ENCODE assay signal across 9 mouse cellular contexts in the genomic region with DNA sequence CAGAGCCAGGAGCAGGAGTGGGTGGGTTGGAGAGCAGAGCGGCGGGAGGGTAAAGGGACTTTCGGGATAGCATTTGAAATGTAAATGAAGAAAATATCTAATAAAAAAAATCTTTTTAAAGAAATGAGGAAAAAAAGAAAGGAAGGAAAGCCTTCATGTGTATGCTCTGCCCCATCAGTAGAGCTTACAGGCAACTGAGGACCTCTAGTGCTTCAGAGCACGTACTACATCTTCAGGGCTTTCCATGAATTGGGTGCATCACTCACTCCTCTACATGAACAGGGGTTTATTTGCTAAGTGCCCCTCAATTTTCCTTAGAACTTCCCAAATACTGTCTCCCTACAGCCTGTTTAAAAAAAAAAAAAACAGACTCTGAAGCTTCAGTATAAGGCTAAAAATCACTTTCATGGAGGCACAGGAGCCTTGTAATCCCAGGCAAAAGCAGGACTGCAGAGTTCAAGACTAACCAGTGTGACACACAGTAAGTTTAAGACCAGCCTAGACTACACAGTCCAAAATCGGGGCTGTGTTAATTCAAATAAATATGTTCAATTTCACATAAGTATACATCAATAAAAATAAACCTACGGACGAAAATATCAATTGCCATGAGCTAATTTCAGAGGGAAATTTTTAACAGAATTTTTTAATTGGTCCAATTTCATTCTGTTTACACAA. TPM values are rescaled to one million over a fixed set of nuclear protein-coding genes. Genes with fewer than 3 reads are reported as not detected.
DNase-seq lines count a peak whose midpoint lies in the region; ATAC-seq and TF ChIP-seq lines count a peak whose summit lies in the region.
"Had no signal": no experiment of that assay in that cellular context is flagged by ENCODE, and none has a peak within 500 bp of the region (broad histone marks: within the 10 kb centered on the region; RNA-seq: fewer than 3 reads in every experiment).

No protein-coding gene starts in this region.

- no peaks in the 10 kb centered on the region for H3K27me3 ChIP-seq in lung, postnatal 0 days (replicated peaks; ENCODE audit: insufficient read depth, low read length)
- no peaks in the 10 kb centered on the region for H3K27me3 ChIP-seq in forebrain, embryonic 12.5 days
- no peaks in the 10 kb centered on the region for H3K27me3 ChIP-seq in midbrain, embryonic 12.5 days
- H3K27me3 ChIP-seq: neural tube, embryonic 12.5 days had no signal

- H3K4me3 ChIP-seq in lung, postnatal 0 days (ENCODE audit: low read depth, low read length), result no peak overlapping the region
- no peak overlapping the region for H3K4me3 ChIP-seq in forebrain, embryonic 12.5 days (replicated peaks)
- no peak overlapping the region for H3K4me3 ChIP-seq in midbrain, embryonic 12.5 days
- H3K4me3 ChIP-seq: neural tube, embryonic 12.5 days had no signal

- no peaks in the 10 kb centered on the region for H3K9me3 ChIP-seq in lung, postnatal 0 days (ENCODE audit: low read length)
- no peaks in the 10 kb centered on the region for H3K9me3 ChIP-seq in forebrain, embryonic 12.5 days
- H3K9me3 ChIP-seq in midbrain, embryonic 12.5 days, result no peaks in the 10 kb centered on the region
- H3K9me3 ChIP-seq: neural tube, embryonic 12.5 days had no signal

- no peaks in the 10 kb centered on the region for H3K36me3 ChIP-seq in lung, postnatal 0 days (ENCODE audit: insufficient read depth, low read length)
- H3K36me3 ChIP-seq in forebrain, embryonic 12.5 days (replicated peaks), result no peaks in the 10 kb centered on the region
- H3K36me3 ChIP-seq in midbrain, embryonic 12.5 days, result no peaks in the 10 kb centered on the region
- H3K36me3 ChIP-seq: neural tube, embryonic 12.5 days had no signal

- DNase-seq in frontal cortex, postnatal 14 days (ENCODE audit: low spot score in 2 of 2), result no peak
- DNase-seq in lung, postnatal 0 days (ENCODE audit: low spot score), result peak; percentile 57
- no peak for DNase-seq in lung, postnatal 14 days
- DNase-seq in B cell, adult 2 months, result no peak
- DNase-seq in thymus, postnatal 36 days, result no peak

- TF ChIP-seq CTCF in lung, postnatal 0 days (IDR thresholded peaks at IDR 0.05), result peak; percentile 77

- H3K4me2 ChIP-seq in lung, postnatal 0 days (replicated peaks; ENCODE audit: low read depth, low read length), result no peak overlapping the region
- no peak overlapping the region for H3K4me2 ChIP-seq in forebrain, embryonic 12.5 days
- H3K4me2 ChIP-seq in midbrain, embryonic 12.5 days (replicated peaks), result no peak overlapping the region
- H3K4me2 ChIP-seq: neural tube, embryonic 12.5 days had no signal

- peaks cover 2% of the 10 kb centered on the region; the same call in 1 of the 2 replicates for H3K4me1 ChIP-seq in lung, postnatal 0 days (ENCODE audit: insufficient read depth, low read depth, low read length)
- H3K4me1 ChIP-seq in forebrain, embryonic 12.5 days, result no peaks in the 10 kb centered on the region
- no peaks in the 10 kb centered on the region for H3K4me1 ChIP-seq in midbrain, embryonic 12.5 days
- H3K4me1 ChIP-seq: neural tube, embryonic 12.5 days had no signal

- TF ChIP-seq EP300 in lung, postnatal 0 days (IDR thresholded peaks at IDR 0.05), result no peak

- 82% methylated on average over 7 of the region's 7 CpGs for WGBS in lung, postnatal 0 days
- WGBS in forebrain, embryonic 12.5 days, result 73% methylated on average over 7 of the region's 7 CpGs
- 77% methylated on average over 7 of the region's 7 CpGs for WGBS in midbrain, embryonic 12.5 days

- no peak overlapping the region for H3K27ac ChIP-seq in lung, postnatal 0 days (ENCODE audit: low read length)
- H3K27ac ChIP-seq in forebrain, embryonic 12.5 days, result no peak overlapping the region
- H3K27ac ChIP-seq in midbrain, embryonic 12.5 days (replicated peaks), result no peak overlapping the region
- H3K27ac ChIP-seq: neural tube, embryonic 12.5 days had no signal

- peak; percentile 88 for ATAC-seq in frontal cortex, adult (ENCODE audit: low TSS enrichment)
- no peak; the same call in 1 of the 2 replicates for ATAC-seq in lung, postnatal 0 days
- ATAC-seq in forebrain, embryonic 12.5 days (ENCODE audit: low FRiP score), result peak; percentile 41; the same call in 1 of the 2 replicates
- peak; percentile 54; the same call in 1 of the 2 replicates for ATAC-seq in midbrain, embryonic 12.5 days (ENCODE audit: low FRiP score, low read depth)

- H3K9ac ChIP-seq in lung, postnatal 0 days (replicated peaks; ENCODE audit: low read depth), result no peak overlapping the region
- H3K9ac ChIP-seq in forebrain, embryonic 12.5 days, result no peak overlapping the region
- no peak overlapping the region for H3K9ac ChIP-seq in midbrain, embryonic 12.5 days (replicated peaks)
- H3K9ac ChIP-seq: neural tube, embryonic 12.5 days had no signal

RNA-seq across cellular contexts. Expression of a gene that starts 4.0 kb away (rescaled TPM):
- 1.9 and 2.3 TPM in 2 replicates for polyA plus RNA-seq in lung, postnatal 0 days (2015; fragmentation: Nextera tagmentation; extraction: Ambion mirVana)
- 1.7 and 2.1 TPM in 2 replicates for polyA plus RNA-seq in forebrain, embryonic 12.5 days (2016; fragmentation: Nextera tagmentation; extraction: Ambion mirVana)
- polyA plus RNA-seq in midbrain, embryonic 12.5 days (2016; fragmentation: Nextera tagmentation; extraction: Ambion mirVana), result 2.0 and 3.0 TPM in 2 replicates

RNA-seq across cellular contexts. Expression of a gene that starts 38.3 kb away (rescaled TPM):
- polyA plus RNA-seq in lung, postnatal 0 days (2015; fragmentation: Nextera tagmentation; extraction: Ambion mirVana), result 10.8 and 11.0 TPM in 2 replicates
- polyA plus RNA-seq in forebrain, embryonic 12.5 days (2016; fragmentation: Nextera tagmentation; extraction: Ambion mirVana), result 5.3 TPM in 2 replicates
- 6.9 and 7.2 TPM in 2 replicates for polyA plus RNA-seq in midbrain, embryonic 12.5 days (2016; fragmentation: Nextera tagmentation; extraction: Ambion mirVana)
